Mouse (Mus musculus): ENCODE measurements around the gene Chrna5. TPM values are rescaled to one million over a fixed set of nuclear protein-coding genes. Genes with fewer than 3 reads are reported as not detected.
"Not testable (repeated sequence)": the region's sequence is repeated elsewhere in the genome, so short reads cannot be mapped to it uniquely, and the experiment has no call there.

Gene Chrna5
- polyA plus RNA-seq (2015; fragmentation: Nextera tagmentation; extraction: Ambion mirVana) = 0.14 and 0.27 TPM in 2 replicates

DNA sequence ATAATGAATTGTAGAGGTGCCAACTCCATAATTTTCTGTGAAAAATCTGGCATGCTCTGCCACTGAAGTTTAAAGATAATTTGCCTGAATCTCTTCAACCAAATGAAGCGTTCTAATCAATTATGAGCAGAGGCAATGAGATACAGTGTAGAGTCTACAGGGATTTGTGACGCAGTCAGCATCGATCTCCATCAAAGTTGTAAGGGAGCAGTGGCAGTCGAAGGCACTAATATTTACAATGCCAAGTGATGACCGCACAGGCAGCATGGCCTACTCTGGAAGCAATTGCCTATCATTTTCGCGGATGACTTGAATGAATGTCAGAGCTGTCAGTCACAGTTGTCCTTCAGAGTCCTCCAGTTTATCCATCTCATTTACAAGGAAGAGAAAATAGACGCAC, at the start of gene Chrna5:
TSS of gene Chrna5 (plus strand) at position 207 of the 400 bp plus-strand sequence.
- Histone ChIP-seq H3K4me1 (replicated peaks) (peaks cover 13% of the 10 kb centered on the region), H3K4me2 (peak within 1 kb of the TSS; percentile 99), H3K36me3 (no peaks in the 10 kb centered on the region), H3K27ac (no peak within 1 kb of the TSS), H3K4me3 (peak within 1 kb of the TSS; percentile 69), H3K27me3 (peaks cover 65% of the 10 kb centered on the region), H3K9me3 (replicated peaks) (no peaks in the 10 kb centered on the region), H3K9ac (peak within 1 kb of the TSS; percentile 59)
- 66% methylated on average over 8 of the region's 8 CpGs for WGBS
- ATAC-seq (replicated peaks; ENCODE audit: insufficient number of reproducible peaks, insufficient read depth, low FRiP score, low read depth) = no peak

DNA sequence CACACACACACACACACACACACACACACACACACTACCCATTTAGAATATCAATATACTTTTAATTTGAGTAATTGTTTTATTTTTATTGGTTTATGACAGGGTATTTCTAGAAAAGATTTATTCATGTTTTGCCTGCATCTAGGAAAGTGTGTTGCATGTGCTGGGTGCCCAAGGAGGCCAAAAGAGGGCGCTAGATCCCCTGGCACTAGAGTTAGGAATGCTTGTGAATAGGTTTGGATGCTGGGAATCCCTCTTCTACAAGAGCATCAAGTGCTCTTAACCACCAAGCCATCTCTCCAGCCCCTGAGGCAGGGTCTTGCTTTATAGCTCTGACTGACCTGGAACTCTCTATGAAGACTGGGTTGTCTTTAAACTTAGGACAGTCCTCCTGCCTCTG, 48.9 kb upstream of the Chrna5 start:
- H3K4me2 ChIP-seq = no peak overlapping the region
- H3K9ac ChIP-seq = no peak overlapping the region
- no peak for ATAC-seq (replicated peaks; ENCODE audit: insufficient number of reproducible peaks, insufficient read depth, low FRiP score, low read depth)
- H3K27me3 ChIP-seq = no peaks in the 10 kb centered on the region
- no peaks in the 10 kb centered on the region for H3K4me1 ChIP-seq (replicated peaks)
- H3K4me3 ChIP-seq = no peak overlapping the region
- no peaks in the 10 kb centered on the region for H3K9me3 ChIP-seq (replicated peaks)
- no peak overlapping the region for H3K27ac ChIP-seq
- 6% methylated on average over 1 of the region's 1 CpGs for WGBS
- no peaks in the 10 kb centered on the region for H3K36me3 ChIP-seq

DNA sequence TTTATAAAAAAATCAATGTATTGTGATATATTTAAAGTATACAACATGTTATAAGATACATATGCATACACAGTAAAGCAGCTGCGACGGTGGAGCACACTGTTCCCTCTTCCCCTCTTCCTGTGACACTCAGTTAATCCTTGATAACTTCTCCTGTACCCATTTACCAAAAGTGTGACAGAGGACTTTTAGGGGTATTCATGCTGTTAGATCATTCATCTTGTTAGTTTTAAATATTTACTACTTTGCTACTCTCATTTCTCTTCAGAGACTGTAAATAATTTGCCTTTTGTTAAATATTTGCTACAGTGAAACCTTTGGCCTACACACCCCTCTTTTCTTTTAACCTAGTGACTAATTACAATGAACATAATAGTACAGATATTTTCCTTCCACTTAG, 48.3 kb upstream of the Chrna5 start:
- H3K36me3 ChIP-seq = no peaks in the 10 kb centered on the region
- H3K4me1 ChIP-seq (replicated peaks) = no peaks in the 10 kb centered on the region
- H3K9me3 ChIP-seq (replicated peaks) = no peaks in the 10 kb centered on the region
- no peak overlapping the region for H3K27ac ChIP-seq
- H3K27me3 ChIP-seq = no peaks in the 10 kb centered on the region
- no peak overlapping the region for H3K9ac ChIP-seq
- H3K4me2 ChIP-seq = no peak overlapping the region
- no peak overlapping the region for H3K4me3 ChIP-seq
- no peak for ATAC-seq (replicated peaks; ENCODE audit: insufficient number of reproducible peaks, insufficient read depth, low FRiP score, low read depth)
- WGBS = 70% methylated on average over 2 of the region's 2 CpGs

DNA sequence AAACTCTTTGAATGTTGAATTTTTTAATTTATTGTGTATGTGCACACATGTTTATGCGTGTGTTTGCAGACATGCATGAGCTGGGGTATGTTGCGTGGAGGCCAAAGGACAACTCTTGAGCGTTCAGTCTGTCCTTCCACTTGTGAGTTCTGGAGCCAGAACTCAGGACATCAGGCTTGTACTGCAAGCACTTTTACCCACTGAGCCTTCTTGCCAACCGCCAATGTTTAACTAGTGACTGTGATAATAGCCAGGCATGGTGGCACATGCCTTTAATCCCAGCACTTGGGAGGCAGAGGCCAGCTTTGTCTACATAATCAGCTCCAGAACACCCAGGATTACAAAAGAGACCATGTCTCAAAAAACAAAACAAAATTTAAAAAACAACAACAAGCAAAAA, 38.6 kb upstream of the Chrna5 start:
- no peak for ATAC-seq (replicated peaks; ENCODE audit: insufficient number of reproducible peaks, insufficient read depth, low FRiP score, low read depth)
- H3K36me3 ChIP-seq = no peaks in the 10 kb centered on the region
- H3K27ac ChIP-seq = no peak overlapping the region
- H3K9ac ChIP-seq = no peak overlapping the region
- no peaks in the 10 kb centered on the region for H3K4me1 ChIP-seq (replicated peaks)
- H3K4me3 ChIP-seq = no peak overlapping the region
- WGBS = 77% methylated on average over 4 of the region's 4 CpGs
- no peaks in the 10 kb centered on the region for H3K27me3 ChIP-seq
- no peaks in the 10 kb centered on the region for H3K9me3 ChIP-seq (replicated peaks)
- H3K4me2 ChIP-seq = no peak overlapping the region

DNA sequence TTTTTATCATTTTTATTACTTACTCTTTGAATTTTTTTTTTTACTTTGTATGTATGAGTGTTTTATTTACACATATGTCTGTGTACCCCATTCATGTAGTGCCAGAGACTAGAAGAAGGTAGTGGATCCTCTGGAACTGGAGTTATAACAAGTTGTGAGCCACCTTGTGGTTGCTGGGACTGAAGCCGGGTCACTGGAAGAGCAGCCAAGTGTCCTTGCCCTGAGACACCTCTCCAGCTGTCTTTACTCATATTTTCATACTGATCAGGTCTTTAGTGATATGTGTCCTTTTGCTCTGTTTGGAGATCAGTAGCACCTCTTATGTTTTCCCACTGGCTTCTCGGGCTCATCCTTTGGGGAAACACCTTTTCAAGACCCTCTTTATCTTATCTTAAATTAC, 36.2 kb upstream of the Chrna5 start:
- Histone ChIP-seq H3K27me3 (no peaks in the 10 kb centered on the region), H3K9me3 (replicated peaks) (no peaks in the 10 kb centered on the region), H3K9ac (no peak overlapping the region), H3K4me2 (no peak overlapping the region), H3K4me1 (replicated peaks) (no peaks in the 10 kb centered on the region), H3K36me3 (no peaks in the 10 kb centered on the region), H3K4me3 (no peak overlapping the region), H3K27ac (no peak overlapping the region)
- WGBS = 70% methylated on average over 2 of the region's 2 CpGs
- no peak for ATAC-seq (replicated peaks; ENCODE audit: insufficient number of reproducible peaks, insufficient read depth, low FRiP score, low read depth)

DNA sequence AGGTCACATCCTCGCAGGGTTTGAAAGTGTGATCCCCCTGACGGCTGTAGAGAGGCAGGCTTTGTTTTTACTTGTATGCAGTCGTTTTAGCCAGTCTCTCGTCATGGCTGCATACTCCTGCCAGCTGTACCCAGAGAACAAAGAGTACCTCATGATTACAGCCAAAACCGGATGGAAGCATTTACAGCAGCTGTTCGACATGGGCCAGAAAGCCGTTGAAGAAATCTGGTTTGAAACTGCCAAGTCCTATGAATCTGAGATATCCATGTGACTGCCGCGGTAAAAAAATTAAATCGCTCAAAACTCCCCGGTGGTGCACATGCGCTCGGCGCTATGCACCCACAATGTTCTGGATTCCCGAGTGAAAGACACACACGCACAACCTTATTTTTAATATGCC, 34.4 kb upstream of the Chrna5 start:
- no peaks in the 10 kb centered on the region for H3K36me3 ChIP-seq
- H3K4me1 ChIP-seq (replicated peaks) = peaks cover under 1% of the 10 kb centered on the region
- H3K4me2 ChIP-seq = no peak overlapping the region
- H3K4me3 ChIP-seq = no peak overlapping the region
- no peaks in the 10 kb centered on the region for H3K9me3 ChIP-seq (replicated peaks)
- no peak overlapping the region for H3K9ac ChIP-seq
- no peak for ATAC-seq (replicated peaks; ENCODE audit: insufficient number of reproducible peaks, insufficient read depth, low FRiP score, low read depth)
- H3K27me3 ChIP-seq = no peaks in the 10 kb centered on the region
- WGBS = 71% methylated on average over 16 of the region's 16 CpGs
- no peak overlapping the region for H3K27ac ChIP-seq

DNA sequence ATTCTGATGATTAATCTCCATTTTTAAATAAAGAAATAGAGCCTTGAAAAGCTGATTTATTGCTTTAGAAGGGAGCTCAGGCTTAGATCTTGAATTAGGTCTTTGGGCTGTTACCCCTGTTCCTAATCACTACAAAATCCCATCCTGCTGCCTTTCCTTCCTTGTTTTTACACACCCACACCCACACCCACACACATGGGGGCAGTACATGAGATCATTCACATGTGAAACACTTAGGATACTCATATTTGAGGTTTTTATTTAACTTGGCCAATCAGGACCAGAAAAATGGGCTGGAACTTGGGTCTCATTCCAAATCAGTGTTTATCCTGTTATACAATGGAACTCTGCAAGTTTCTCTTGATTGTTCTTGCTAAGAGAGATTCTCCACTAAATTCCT, 31.2 kb upstream of the Chrna5 start:
- H3K4me2 ChIP-seq = no peak overlapping the region

DNA sequence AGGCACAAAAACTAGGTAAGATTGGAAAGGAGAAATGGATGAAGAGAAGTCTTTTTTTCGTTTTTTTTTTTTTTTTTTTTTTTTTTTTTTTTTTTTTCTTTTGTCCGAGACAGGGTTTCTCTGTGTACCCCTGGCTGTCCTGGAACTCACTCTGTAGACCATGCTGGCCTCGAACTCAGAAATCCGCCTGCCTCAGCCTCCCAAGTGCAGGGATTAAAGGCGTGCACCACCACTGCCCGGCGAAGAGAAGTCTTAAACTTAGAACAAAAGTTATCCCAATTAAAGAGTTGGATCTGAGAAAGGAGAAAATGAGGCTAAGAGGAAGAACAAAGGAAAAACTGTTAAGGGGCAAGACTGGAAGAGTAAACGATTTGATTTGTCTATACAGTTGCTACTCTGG, 30.5 kb upstream of the Chrna5 start:
- H3K4me3 ChIP-seq = peak overlapping the region; percentile 96
- H3K9ac ChIP-seq = peak overlapping the region; percentile 57
- H3K4me2 ChIP-seq = peak overlapping the region; percentile 71
- H3K36me3 ChIP-seq = peaks cover 22% of the 10 kb centered on the region; the same call in 1 of the 2 replicates
- WGBS = 45% methylated on average over 8 of the region's 8 CpGs
- peak overlapping the region; percentile 70 for H3K27ac ChIP-seq
- ATAC-seq (replicated peaks; ENCODE audit: insufficient number of reproducible peaks, insufficient read depth, low FRiP score, low read depth); H3K27me3 ChIP-seq; H3K9me3 ChIP-seq (replicated peaks): not testable (repeated sequence)
- H3K4me1 ChIP-seq (replicated peaks) = peaks cover 17% of the 10 kb centered on the region

More for the DNA sequence above, 31.2 kb upstream of the Chrna5 start:
- H3K36me3 ChIP-seq = peaks cover 21% of the 10 kb centered on the region; the same call in 1 of the 2 replicates
- no peaks in the 10 kb centered on the region for H3K27me3 ChIP-seq
- no peak overlapping the region for H3K27ac ChIP-seq
- H3K4me3 ChIP-seq = no peak overlapping the region
- H3K9ac ChIP-seq = no peak overlapping the region
- peaks cover 17% of the 10 kb centered on the region for H3K4me1 ChIP-seq (replicated peaks)
- no peaks in the 10 kb centered on the region for H3K9me3 ChIP-seq (replicated peaks)
- ATAC-seq (replicated peaks; ENCODE audit: insufficient number of reproducible peaks, insufficient read depth, low FRiP score, low read depth) = no peak

DNA sequence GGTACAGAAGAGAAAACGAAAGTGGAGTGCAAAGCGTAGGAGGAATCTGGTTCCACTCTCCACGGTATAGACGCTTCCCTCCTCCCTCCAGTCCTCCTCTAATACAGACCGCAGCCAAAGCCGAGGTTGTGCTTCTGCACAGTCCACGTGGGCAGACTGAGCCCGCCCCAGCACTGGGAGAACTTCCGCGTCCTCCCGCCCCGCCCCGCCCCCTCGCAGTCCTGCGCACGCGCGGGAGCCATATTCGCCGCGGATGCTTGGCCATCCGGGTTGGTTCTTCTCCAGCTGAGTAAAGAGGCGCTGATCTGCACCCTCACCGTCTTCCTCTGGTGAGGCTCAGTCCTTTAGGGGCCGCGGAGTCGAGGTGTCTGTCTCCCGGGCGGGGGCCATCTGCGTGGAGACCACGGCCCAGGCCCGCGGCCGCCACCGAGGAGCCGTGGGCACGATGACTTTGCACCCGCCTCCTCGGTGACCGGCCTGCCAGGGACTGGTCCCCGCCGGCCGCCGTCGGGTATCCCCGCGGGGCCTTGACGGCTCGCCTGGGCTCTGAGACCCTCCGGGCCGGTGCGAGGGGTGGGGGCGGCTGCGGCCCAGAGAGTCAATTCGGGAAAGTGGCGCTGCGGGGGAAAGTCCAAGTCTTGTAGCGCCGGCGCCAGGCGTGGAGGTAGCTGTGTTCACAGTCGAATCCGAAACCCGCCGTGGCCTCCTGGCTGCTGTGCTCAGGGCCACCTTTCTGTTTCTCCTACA, 29.9 kb upstream of the Chrna5 start, which contains the start of the genes Psma4 and AY074887:
TSS of gene Psma4 (plus strand) at position 216 of the 747 bp plus-strand sequence.
TSS of gene AY074887 (minus strand) at position 424 of the 747 bp plus-strand sequence.
- peak within 1 kb of the TSS; percentile 92 for H3K27ac ChIP-seq
- peak within 1 kb of the TSS; percentile 96 for H3K4me3 ChIP-seq
- H3K9ac ChIP-seq = peak within 1 kb of the TSS; percentile 90
- peak within 1 kb of the TSS; percentile 71 for H3K4me2 ChIP-seq
- no peaks in the 10 kb centered on the region for H3K9me3 ChIP-seq (replicated peaks)
- under 1% methylated on average over 65 of the region's 65 CpGs for WGBS
- H3K4me1 ChIP-seq (replicated peaks) = peaks cover 17% of the 10 kb centered on the region
- H3K27me3 ChIP-seq = no peaks in the 10 kb centered on the region
- H3K36me3 ChIP-seq = peaks cover 27% of the 10 kb centered on the region
- ATAC-seq (replicated peaks; ENCODE audit: insufficient number of reproducible peaks, insufficient read depth, low FRiP score, low read depth) = peak; percentile 99

DNA sequence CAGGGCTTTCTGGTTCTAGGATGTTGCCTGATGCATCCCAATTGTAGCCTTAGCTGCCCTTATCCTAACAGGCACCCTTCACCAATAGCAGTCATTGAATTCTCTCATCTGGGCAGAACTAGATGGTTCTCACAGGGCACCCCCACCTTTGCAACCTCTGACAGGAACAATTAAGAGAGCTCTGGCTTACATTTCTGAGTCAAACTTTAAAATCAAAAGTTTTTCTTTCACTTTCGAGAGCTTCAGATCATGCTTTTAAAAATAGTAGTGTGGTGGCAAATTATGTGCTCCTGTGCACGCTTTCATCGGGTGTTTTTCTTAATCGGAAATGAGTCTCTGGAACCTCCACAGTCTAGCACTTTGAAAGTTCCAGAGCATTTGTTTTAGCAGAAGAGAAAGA, 19.6 kb upstream of the Chrna5 start:
- Histone ChIP-seq H3K4me2 (no peak overlapping the region), H3K36me3 (peaks cover 36% of the 10 kb centered on the region), H3K27ac (no peak overlapping the region), H3K4me3 (no peak overlapping the region), H3K9me3 (replicated peaks) (no peaks in the 10 kb centered on the region), H3K9ac (no peak overlapping the region), H3K4me1 (replicated peaks) (no peaks in the 10 kb centered on the region), H3K27me3 (no peaks in the 10 kb centered on the region)
- 91% methylated on average over 4 of the region's 4 CpGs for WGBS
- ATAC-seq (replicated peaks; ENCODE audit: insufficient number of reproducible peaks, insufficient read depth, low FRiP score, low read depth) = no peak

DNA sequence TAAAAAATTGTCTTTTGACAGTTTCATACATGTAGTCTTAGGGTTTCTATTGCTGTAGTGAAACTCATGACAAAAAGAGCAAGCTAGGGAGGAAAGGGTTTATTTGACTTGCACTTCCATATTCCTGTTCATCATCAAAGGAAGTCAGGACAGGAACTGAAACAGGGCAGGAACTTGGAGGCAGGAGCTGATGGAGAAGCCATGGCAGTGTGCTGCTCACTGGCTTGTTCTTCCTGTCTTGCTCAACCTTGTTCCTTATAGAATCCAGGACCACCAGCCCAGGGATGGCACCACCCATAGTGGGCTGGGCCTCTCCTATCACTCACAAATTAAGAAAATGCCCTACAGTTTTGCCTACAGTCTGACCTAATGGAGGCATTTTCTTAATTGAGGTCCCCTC, 17.0 kb upstream of the Chrna5 start:
- no peaks in the 10 kb centered on the region for H3K27me3 ChIP-seq
- H3K27ac ChIP-seq = no peak overlapping the region
- H3K9me3 ChIP-seq (replicated peaks) = no peaks in the 10 kb centered on the region
- ATAC-seq (replicated peaks; ENCODE audit: insufficient number of reproducible peaks, insufficient read depth, low FRiP score, low read depth) = no peak
- H3K4me1 ChIP-seq (replicated peaks) = no peaks in the 10 kb centered on the region
- no peak overlapping the region for H3K4me3 ChIP-seq
- H3K4me2 ChIP-seq = no peak overlapping the region
- no peak overlapping the region for H3K9ac ChIP-seq
- H3K36me3 ChIP-seq = peaks cover 10% of the 10 kb centered on the region
